Mouse (Mus musculus): Measurements from ENCODE around the gene Twnk.

- TF ChIP-seq FLI1 (IDR thresholded peaks at IDR 0.05; ENCODE audit: low read length) (no peak), GATA1 (IDR thresholded peaks at IDR 0.05; ENCODE audit: borderline replicate concordance, low read length) (no peak)
Observed at GRCm38 (mm10) chr19:45044389-45044927, 39.0 kb downstream of the Twnk start.
